Mouse (Mus musculus) forebrain, embryonic 13.5 days (tissue): ENCODE results near the gene Slc35e3. TPM values are rescaled to one million over a fixed set of nuclear protein-coding genes. Genes with fewer than 3 reads are reported as not detected.

ENCODE experiments used
- ATAC-seq: fragments of 200-750 bp; cut with Nextera tagmentation; 2 replicates; pipeline ENCODE4 v1.8.0; 2017
- H3K27ac ChIP-seq: fragments of 300-500 bp; sonication (generic); 2 replicates; pipeline ENCODE4 v1.5.1; 2015; ENCODE audit warnings: inconsistent platforms, mild to moderate bottlenecking, moderate library complexity
- H3K27me3 ChIP-seq: fragments of 300-500 bp; sonication (generic); 2 replicates; pipeline ENCODE4 v1.6.1; 2015; ENCODE audit warnings: mild to moderate bottlenecking, inconsistent platforms
- H3K36me3 ChIP-seq: fragments of 300-500 bp; sonication (generic); 2 replicates; pipeline ENCODE4 v1.6.1; 2015; ENCODE audit warnings: mild to moderate bottlenecking, inconsistent platforms; ENCODE audit not compliant: poor library complexity, severe bottlenecking
- H3K4me1 ChIP-seq: fragments of 300-500 bp; sonication (generic); 2 replicates; pipeline ENCODE4 v1.6.1; 2015; ENCODE audit warnings: inconsistent platforms
- H3K4me2 ChIP-seq: fragments of 300-500 bp; sonication (generic); 2 replicates; pipeline ENCODE4 v1.6.1; 2015; ENCODE audit warnings: inconsistent platforms, mild to moderate bottlenecking, moderate library complexity
- H3K4me3 ChIP-seq: fragments of 300-500 bp; sonication (generic); 2 replicates; pipeline ENCODE4 v1.5.1; 2015; ENCODE audit warnings: mild to moderate bottlenecking, inconsistent platforms
- H3K9ac ChIP-seq: fragments of 300-500 bp; sonication (generic); 2 replicates; pipeline ENCODE4 v1.6.1; 2015; ENCODE audit warnings: mild to moderate bottlenecking, inconsistent platforms
- H3K9me3 ChIP-seq: fragments of 300-500 bp; sonication (generic); replicated peaks from 2 replicates; pipeline ENCODE4 v1.6.1; 2016; ENCODE audit warnings: inconsistent platforms
- WGBS: fragments of 180-500 bp; shearing (Covaris S2); methylation state at CpG from one replicate; pipeline ENCODE4 v1.1.7; 2015; 5-methylcytosine and 5-hydroxymethylcytosine counted together
- polyA plus RNA-seq: library from polyadenylated mRNA; unstranded; fragments of >200 nt; fragmentation: Nextera tagmentation; extraction: Ambion mirVana; gene quantifications from 2 replicates; pipeline ENCODE4 v1.2.1, GENCODE M21; 2015

Gene Slc35e3
- polyA plus RNA-seq, 1 experiment from 2014 or later = 25.5 TPM

DNA sequence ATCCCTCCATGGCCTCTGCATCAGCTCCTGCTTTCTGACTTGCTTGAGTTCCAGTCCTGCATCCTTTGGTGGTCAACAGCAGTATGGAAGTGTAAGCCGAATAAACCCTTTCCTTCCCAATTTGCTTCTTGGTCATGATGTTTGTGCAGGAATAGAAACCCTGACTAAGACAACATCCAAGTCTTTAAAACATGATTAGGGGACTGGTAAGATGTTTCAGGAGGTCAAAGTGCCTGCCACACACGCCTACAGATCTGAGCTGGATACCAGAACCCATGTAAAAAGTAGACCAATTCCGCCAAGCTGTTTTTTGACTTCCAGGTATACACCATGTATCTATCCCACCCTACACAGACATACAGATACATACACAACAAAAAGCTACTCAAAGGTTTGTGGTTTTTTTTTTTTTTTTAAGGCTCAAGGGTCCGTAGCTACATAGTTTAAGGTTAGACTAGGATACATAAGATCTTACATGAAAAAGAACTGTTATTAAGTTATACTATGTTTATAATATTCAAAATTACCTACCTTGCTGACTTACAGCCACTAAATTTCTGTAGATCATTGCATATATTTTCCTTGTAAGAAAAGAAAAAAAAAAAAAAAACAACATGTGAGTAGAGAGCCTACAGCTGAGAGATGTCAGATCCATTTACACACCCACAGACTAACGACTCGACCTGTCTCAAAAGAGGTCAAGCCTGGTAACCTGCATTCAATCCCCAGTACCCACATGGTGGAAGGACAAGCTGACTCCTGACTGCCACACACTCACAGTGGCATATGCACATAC, 44.9 kb downstream of the Slc35e3 start:
- ATAC-seq = no peak
- no peaks in the 10 kb centered on the region for H3K27me3 ChIP-seq
- peaks cover 94% of the 10 kb centered on the region for H3K36me3 ChIP-seq
- H3K9me3 ChIP-seq = no peaks in the 10 kb centered on the region
- no peak overlapping the region for H3K4me2 ChIP-seq
- H3K4me1 ChIP-seq = no peaks in the 10 kb centered on the region
- no peak overlapping the region for H3K9ac ChIP-seq
- WGBS = 93% methylated on average over 6 of the region's 6 CpGs
- H3K27ac ChIP-seq = no peak overlapping the region
- no peak overlapping the region for H3K4me3 ChIP-seq

DNA sequence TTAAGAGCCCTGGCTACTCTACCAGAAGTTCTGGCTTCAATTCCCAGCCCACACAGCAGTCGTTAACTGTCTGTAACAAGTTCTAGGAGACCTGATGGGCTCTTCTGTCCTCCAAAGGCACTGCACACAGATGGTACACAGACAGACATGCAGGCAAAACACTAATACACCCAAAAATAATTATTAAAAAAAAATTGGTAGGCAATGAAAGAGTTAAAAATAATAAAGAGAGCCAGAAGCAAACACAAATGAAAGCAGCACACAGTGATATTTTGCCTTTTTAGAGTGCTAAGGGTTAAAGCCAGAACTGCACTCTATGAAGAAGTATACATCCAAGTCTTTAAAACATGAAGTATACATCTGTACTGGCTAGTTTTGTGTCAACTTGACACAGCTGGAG, 45.7 kb downstream of the Slc35e3 start:
- ATAC-seq = no peak

DNA sequence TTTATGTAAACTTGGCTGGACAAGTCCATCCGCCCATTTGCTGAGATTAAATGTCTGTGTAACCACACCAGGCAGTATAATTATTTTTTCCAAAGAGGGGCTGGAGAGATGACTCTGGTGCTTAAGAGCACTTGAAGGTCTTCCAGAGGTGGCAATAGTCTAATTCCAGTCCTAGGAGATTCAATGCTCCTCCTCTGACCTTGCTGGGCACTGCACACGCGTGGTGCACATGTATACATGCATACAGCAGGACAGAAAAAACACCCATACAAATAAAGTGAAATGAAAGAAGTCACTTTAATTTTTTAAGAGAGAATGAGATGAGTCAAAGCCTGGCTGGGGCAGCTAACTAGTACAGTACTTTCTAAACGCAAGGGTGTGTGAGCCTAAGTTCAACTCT, 46.3 kb downstream of the Slc35e3 start:
- H3K9me3 ChIP-seq = no peaks in the 10 kb centered on the region
- no peak overlapping the region for H3K4me2 ChIP-seq
- no peak overlapping the region for H3K27ac ChIP-seq
- no peaks in the 10 kb centered on the region for H3K27me3 ChIP-seq
- H3K36me3 ChIP-seq = peaks cover 96% of the 10 kb centered on the region
- over 99% methylated on average over 4 of the region's 4 CpGs for WGBS
- no peak overlapping the region for H3K9ac ChIP-seq
- ATAC-seq = no peak
- H3K4me3 ChIP-seq = no peak overlapping the region
- no peaks in the 10 kb centered on the region for H3K4me1 ChIP-seq

More for the DNA sequence above, 45.7 kb downstream of the Slc35e3 start:
- peaks cover 96% of the 10 kb centered on the region for H3K36me3 ChIP-seq
- no peaks in the 10 kb centered on the region for H3K9me3 ChIP-seq
- no peak overlapping the region for H3K9ac ChIP-seq
- 95% methylated on average over 1 of the region's 1 CpGs for WGBS
- no peak overlapping the region for H3K4me3 ChIP-seq
- no peak overlapping the region for H3K27ac ChIP-seq
- no peaks in the 10 kb centered on the region for H3K4me1 ChIP-seq
- no peaks in the 10 kb centered on the region for H3K27me3 ChIP-seq
- no peak overlapping the region for H3K4me2 ChIP-seq

DNA sequence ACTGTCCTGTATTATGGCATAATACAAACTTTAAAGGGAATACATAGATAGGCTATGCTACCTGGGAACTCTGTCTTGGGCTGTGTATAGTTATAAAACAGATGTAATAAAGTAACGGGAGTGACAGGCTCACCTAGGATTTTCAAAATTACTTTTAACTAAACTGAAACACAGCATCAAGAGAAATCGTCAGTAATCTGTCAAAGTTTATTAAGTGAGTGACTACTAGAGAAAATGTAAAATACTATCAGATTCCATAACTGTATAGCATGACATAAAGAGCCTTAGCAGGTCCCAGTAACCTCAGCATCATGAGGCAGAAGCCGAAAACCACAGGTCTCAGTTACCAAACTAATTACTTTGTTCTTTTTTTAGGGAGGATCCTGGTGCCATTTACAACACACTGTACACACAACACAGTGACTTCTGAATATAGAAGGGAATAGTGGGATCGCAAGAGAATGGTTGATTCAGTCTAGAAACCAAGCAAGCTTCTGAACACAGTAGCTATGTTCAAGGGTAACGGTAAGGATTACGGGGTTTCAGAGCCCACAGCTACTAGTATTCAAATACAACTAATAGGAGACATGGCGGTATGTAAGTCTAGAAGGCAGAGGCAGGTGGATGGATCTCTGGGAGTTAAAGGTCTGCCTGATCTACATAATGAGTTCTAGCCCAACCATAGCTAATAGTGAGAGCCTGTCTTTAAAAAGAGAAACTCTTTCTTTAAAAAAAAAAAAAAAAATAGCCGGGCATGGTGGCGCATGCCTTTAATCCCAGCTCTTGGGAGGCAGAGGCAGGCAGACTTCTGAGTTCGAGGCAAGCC, 47.6 kb downstream of the Slc35e3 start:
- Histone ChIP-seq H3K4me2 (no peak overlapping the region), H3K36me3 (peaks cover 95% of the 10 kb centered on the region)
- no peak for ATAC-seq

DNA sequence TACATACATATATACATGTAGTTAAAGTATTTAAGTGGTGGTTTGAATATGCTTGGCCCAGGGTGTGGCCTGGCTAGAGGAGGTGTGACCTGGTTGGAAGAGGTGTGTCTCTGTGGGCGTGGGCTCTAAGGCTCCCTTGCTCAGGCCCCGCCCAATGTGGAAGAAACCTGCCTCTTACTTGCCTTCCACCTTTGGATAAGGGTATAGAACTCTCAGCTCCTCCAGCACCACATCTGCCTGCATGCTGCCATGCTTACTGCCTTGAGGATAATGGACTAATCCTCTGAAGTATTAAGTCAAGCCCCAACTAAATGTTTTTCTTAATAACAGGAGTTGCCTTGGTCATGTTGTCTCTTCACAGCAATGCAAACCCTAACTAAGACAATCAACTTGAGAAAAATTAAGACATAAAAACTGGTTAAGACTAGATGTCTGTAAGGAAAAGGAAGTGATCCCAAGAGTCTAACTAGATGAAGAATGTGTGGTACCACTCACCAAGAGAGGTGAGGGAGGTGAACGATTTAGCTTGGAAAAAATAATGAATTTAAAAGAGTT, 48.5 kb downstream of the Slc35e3 start:
- ATAC-seq = no peak
- Histone ChIP-seq H3K9me3 (no peaks in the 10 kb centered on the region), H3K27ac (no peak overlapping the region), H3K36me3 (peaks cover 92% of the 10 kb centered on the region), H3K4me1 (no peaks in the 10 kb centered on the region), H3K9ac (no peak overlapping the region), H3K4me3 (no peak overlapping the region), H3K27me3 (no peaks in the 10 kb centered on the region), H3K4me2 (no peak overlapping the region)
- WGBS = 93% methylated on average over 3 of the region's 3 CpGs

More for the DNA sequence above, 47.6 kb downstream of the Slc35e3 start:
- no peaks in the 10 kb centered on the region for H3K9me3 ChIP-seq
- H3K4me3 ChIP-seq = no peak overlapping the region
- H3K9ac ChIP-seq = no peak overlapping the region
- no peaks in the 10 kb centered on the region for H3K27me3 ChIP-seq
- H3K27ac ChIP-seq = no peak overlapping the region
- no peaks in the 10 kb centered on the region for H3K4me1 ChIP-seq
- WGBS = 97% methylated on average over 10 of the region's 10 CpGs

DNA sequence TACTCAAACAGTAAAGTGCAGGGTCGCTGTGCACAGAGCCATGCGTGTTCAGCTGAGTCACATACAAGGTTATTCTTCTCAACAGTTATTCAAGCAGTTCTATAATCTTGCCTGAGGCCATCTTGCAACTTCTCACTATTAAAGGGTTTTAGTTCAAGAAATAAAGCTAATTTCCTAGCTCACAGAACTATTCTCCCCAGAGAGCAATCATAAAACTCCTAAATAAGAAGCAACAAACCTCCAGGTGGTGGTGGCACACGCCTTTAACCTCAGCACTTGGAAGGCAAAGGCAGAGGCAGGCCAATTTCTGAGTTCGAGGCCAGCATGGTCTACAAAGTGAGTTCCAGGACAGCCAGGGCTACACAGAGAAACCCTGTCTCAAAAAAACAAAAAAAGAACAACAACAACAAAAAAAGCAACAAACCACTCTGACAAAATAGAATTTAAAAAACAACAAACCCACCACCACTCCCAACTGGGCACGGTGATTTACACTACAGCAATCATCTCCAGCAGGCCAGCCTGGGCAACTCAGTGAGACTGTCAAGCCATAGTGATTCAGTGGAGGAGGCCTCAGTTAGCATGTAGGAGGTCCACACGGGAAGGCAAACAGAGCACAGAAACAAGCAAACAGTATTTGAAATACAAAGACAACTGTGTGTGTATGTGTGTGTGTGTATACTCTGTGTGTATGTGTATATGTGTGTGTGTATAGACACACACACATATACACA, 49.2 kb downstream of the Slc35e3 start:
- H3K36me3 ChIP-seq = peaks cover 94% of the 10 kb centered on the region
- no peaks in the 10 kb centered on the region for H3K4me1 ChIP-seq
- no peaks in the 10 kb centered on the region for H3K9me3 ChIP-seq
- no peaks in the 10 kb centered on the region for H3K27me3 ChIP-seq
- no peak for ATAC-seq
- no peak overlapping the region for H3K4me2 ChIP-seq
- WGBS = 95% methylated on average over 6 of the region's 6 CpGs
- no peak overlapping the region for H3K9ac ChIP-seq
- no peak overlapping the region for H3K4me3 ChIP-seq
- H3K27ac ChIP-seq = no peak overlapping the region

DNA sequence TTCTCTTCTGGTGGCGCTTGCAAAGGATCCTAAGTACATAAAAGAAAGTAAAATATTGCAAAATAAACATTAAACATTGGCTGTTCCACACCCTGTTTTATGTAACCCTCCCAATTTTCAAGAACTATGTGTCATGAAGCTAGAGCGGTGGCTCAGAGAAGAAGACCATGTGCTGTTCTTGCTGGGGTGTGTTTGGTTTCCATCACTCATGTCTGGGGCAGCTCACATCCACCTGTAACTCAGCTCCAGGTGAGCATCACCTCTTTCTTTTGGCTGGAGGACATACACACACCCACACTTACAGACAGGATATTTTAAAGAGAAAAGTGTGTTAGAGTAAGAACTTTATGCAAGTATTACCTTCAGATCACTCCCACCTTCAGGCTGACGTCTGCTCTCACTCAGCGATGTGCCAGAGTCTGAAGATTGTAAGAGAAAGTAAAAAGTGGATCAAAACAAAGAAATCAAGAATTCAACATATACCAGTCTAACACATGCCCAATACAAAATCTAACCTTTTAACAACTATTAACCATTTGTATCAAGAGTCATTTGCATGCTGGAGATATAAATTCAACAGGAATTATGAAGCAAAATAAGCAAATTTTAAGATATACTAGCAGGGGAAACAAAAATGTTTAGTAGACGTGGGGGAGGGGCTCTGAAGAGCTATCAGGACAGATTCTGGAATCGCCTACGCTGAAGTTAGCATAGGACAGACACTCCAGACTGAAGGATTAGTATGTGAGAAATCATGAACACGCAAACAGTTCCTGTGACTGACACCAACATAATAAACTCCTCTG, 49.9 kb downstream of the Slc35e3 start:
- Histone ChIP-seq H3K27me3 (no peaks in the 10 kb centered on the region), H3K27ac (no peak overlapping the region), H3K36me3 (peaks cover 94% of the 10 kb centered on the region), H3K4me2 (no peak overlapping the region), H3K4me3 (no peak overlapping the region), H3K9me3 (no peaks in the 10 kb centered on the region), H3K4me1 (no peaks in the 10 kb centered on the region), H3K9ac (no peak overlapping the region)
- no peak for ATAC-seq
- 94% methylated on average over 8 of the region's 8 CpGs for WGBS

DNA sequence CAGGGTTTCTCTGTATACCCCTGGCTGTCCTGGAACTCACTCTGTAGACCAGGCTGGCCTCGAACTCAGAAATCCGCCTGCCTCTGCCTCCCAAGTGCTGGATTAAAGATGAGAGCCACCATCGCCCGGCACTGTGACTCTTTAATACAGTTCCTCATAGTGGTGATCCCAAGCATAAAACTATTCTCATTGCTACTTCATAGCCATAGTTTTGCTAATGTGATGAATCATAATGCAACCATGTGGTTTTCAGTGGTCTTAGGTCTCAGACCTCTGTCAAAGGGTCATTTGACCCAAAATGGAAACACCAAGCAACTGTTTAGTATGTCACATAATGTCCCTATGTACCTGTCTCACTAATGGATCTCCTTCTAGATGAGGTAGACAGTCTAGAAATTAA, 50.6 kb downstream of the Slc35e3 start:
- Histone ChIP-seq H3K9ac (no peak overlapping the region), H3K4me3 (no peak overlapping the region), H3K4me2 (no peak overlapping the region), H3K27me3 (no peaks in the 10 kb centered on the region), H3K9me3 (no peaks in the 10 kb centered on the region), H3K27ac (no peak overlapping the region), H3K4me1 (no peaks in the 10 kb centered on the region), H3K36me3 (peaks cover 94% of the 10 kb centered on the region)
- no peak for ATAC-seq
- WGBS = 96% methylated on average over 4 of the region's 4 CpGs

DNA sequence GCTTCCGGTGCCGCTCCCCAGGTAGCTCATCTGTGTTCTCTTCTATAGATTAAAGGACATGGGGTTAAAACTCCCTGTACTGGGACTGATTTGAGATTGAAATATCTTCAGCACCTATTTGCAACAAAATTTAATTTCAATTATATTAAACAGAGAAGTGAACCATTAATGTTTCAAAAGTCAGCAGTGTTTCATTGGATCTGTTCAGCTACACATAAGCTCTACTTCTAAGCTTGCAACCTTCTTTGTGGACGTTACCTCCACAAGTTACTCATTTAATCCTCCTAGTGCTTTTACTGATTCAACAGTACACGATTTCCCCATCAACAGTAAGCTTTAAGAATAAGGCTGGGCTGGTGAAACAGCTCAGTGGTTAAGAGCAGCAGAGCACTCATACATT, 51.1 kb downstream of the Slc35e3 start:
- Histone ChIP-seq H3K4me3 (no peak overlapping the region), H3K4me2 (no peak overlapping the region), H3K4me1 (no peaks in the 10 kb centered on the region), H3K27me3 (no peaks in the 10 kb centered on the region), H3K9me3 (no peaks in the 10 kb centered on the region), H3K27ac (no peak overlapping the region), H3K36me3 (peaks cover 94% of the 10 kb centered on the region), H3K9ac (no peak overlapping the region)
- 93% methylated on average over 4 of the region's 4 CpGs for WGBS
- no peak for ATAC-seq

DNA sequence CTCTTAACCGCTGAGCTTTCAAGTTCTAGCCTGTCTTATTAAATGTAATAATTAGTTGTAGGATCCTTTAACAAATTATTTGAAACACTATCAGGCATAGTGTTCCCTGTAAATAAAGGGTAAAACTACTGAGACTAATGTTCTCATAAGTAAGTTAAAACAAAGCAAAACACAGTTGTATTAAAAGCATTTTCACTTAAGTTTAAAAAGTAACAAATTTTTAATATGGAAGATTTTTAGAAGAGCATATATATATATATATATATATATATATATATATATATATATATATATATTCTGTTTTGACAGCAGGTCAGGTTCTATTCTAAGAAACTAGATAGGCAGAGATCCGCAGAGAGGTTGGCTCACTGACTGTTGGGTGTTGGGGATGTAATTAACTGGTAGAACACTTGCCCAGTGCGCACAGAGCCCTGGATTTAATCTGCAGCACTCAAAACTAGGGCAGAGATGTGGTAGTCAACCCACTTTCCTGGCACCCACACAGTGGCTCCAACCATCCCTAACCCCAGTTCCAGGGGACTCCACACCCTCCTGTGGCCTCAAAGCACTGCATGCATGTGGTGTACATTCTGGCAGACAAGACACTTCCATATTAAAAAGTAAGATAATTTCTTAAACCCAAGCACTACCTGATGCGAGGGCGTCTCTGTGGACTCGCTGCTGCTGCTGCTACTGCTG, 51.8 kb downstream of the Slc35e3 start:
- H3K9ac ChIP-seq = no peak overlapping the region

DNA sequence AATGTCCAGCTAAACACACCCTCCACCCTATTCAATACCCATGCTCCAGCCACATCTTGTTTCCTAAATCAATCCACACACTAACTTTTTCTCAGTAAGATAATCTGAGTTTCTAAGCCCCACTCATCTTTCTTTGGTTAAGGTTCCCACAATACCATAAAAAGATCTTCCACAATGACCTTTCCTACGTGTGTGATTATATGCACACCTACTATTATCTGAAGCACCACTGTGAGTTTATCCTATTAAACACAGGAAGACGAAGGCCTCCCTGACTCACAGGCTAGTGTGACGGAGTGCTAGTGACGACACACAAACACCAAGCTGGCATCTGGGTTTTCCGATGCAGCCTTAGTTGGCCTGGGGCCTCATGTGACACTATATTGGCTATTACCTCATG, 53.2 kb downstream of the Slc35e3 start:
- ATAC-seq = no peak

More for the DNA sequence above, 51.8 kb downstream of the Slc35e3 start:
- Histone ChIP-seq H3K27ac (no peak overlapping the region), H3K9me3 (no peaks in the 10 kb centered on the region), H3K4me2 (no peak overlapping the region), H3K27me3 (no peaks in the 10 kb centered on the region), H3K4me3 (no peak overlapping the region), H3K36me3 (peaks cover 93% of the 10 kb centered on the region), H3K4me1 (no peaks in the 10 kb centered on the region)
- ATAC-seq = no peak
- WGBS = 97% methylated on average over 6 of the region's 6 CpGs

More for the DNA sequence above, 53.2 kb downstream of the Slc35e3 start:
- Histone ChIP-seq H3K9ac (no peak overlapping the region), H3K4me2 (no peak overlapping the region), H3K27ac (no peak overlapping the region), H3K4me3 (no peak overlapping the region), H3K27me3 (no peaks in the 10 kb centered on the region), H3K9me3 (no peaks in the 10 kb centered on the region), H3K36me3 (peaks cover 92% of the 10 kb centered on the region), H3K4me1 (no peaks in the 10 kb centered on the region)
- 96% methylated on average over 5 of the region's 5 CpGs for WGBS
